Mouse (Mus musculus) ovary, postnatal 36 days (tissue): ENCODE data around the gene Nfe2l3.
A peak's percentile ranks its signal among the peaks of the same experiment; 100 is the strongest.
"Not testable (repeated sequence)": the region's sequence is repeated elsewhere in the genome, so short reads cannot be mapped to it uniquely, and the experiment has no call there.

ENCODE experiments used
- DNase-seq: peaks from one replicate; pipeline ENCODE4 v3.0.0; 2022; ENCODE audit warnings: low spot score, mixed read lengths

The Nfe2l3 gene

DNA sequence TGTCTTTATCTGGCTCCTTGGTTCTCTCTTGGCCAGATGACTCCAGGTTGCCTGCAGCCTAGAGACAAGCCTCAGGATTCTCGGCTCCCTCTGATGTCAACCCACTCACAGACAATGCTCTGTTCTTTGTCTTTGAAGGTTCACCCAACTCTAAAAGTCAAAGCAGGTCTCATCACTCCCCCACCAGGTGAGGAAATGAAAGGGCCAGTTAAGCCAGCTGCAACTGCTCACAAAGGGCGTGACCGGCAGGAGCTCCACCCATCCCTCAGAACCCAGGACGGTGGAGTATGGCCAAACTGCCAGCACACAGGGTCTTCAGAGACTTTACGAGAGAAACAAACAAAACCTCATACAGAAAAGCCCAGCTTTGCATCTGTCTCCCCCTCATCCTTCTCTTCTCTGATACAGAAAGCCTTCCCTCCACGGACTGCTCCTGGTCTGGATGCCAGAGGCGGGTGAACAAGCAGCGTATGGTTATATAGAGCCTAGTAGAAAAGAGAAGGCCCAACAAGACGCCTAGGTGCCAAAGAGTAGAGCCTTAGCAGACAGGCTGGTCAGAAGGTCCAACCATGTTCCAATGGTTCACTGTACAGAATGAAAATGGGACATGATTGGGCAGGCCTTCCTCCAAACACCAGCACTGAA lies 9.8 kb downstream of the Nfe2l3 start:
- DNase-seq: no peak

DNA sequence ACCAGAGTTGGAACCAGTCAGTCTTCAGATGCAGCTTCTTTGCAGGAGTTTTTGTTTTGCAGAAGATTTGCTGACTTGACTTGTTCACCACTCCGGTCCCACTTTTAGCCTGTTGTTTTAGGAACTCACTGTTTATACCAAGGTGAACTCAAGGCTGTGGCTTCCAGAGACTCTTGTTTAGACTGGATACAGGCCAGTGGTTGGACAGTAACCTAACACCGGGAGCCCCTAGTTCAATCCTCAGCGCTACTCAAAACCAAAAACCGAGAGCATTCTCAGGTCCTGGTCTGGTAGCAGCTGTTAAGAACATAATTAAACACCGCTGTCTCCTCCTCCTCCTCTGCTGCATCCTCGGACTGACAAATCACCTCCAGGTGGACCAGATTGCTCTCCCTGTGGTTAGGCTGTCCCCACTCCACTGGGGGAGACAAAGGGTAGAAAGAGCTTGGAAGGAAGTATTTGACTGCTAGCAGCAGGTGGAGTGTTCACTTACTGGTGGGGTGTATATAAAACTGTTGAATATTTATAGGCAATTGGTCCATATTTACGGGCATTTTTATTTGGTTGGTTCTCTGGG lies 20.5 kb downstream of the Nfe2l3 start:
- no peak for DNase-seq

DNA sequence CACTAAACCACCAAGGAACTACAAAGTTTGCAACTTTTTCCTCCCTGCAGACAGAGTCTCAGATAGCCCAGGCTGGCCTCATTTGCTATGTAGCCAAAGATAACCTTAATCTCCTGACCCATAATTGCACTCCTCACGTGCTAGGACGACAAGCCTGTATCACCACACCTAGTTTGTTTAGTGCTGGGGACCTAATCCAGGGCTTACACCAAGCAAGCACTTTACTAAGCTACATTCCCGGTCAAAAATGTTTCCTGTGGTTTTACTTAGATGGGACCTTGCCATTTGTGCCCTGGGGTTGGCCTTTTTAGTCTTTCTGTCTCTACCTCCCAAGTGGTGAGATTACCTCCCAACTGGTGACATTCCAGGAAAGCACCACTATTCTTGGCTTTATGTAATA lies 22.5 kb downstream of the Nfe2l3 start:
- DNase-seq: no peak

- DNase-seq: no peak
Observed at GRCm38 (mm10) chr6:51456198-51456597, 23.7 kb downstream of the Nfe2l3 start.

- no peak for DNase-seq
Observed at GRCm38 (mm10) chr6:51457283-51457682, 24.8 kb downstream of the Nfe2l3 start.

GRCm38 (mm10) chr6:51457770-51458387 lies 25.4 kb downstream of the Nfe2l3 start:
- DNase-seq: no peak

DNA sequence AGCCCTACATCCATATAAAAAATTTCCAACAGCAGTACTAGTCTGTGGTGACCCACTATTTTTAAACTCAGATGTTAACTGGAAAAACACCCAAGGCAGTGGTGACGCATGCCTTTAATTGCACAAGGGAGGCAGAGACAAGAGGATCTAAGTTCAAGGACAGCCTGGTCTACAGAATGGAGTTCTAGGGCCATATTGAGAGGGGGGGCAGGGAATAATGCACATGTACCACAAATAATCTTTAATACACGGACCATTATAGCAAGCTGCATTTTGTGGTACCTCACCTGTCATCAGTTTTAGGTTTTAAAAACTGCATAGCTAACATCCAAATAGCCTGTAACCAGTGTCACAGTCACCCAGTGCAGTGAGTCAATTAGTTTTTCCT lies 26.4 kb downstream of the Nfe2l3 start:
- DNase-seq: no peak

DNA sequence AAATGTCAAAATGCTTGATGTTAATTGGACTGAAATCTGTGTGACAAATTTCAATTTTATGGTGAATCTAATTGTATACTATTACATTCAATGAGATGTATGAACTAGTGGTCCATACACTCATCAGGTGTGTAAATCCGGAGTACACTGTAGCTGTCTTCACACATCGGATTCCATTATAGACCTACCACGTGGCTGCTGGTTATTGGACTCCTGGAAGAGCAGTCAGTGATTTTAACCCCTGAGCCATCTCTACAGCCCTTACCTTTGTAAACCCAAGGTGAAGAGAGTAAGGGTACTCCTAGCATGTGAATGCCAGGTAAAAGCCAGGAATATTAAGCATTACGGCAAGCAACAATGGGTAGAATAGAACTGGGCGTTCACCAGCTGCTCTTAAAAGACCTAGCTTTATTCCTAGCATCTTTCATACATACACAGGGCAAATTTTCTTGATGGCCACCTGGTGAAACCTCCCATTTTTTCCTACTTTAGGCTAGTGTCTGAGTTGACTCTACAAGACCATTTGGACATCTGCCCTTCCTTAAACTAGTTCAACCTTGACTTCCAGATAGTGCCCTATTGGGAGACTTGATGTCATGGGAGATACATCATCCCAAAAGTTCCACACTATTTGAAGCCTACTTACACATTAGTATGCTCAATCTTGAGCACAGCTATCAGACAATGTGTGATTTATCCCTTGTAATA lies 27.0 kb downstream of the Nfe2l3 start:
- no peak for DNase-seq

GRCm38 (mm10) chr6:51460021-51460360 lies 27.5 kb downstream of the Nfe2l3 start:
- no peak for DNase-seq

DNA sequence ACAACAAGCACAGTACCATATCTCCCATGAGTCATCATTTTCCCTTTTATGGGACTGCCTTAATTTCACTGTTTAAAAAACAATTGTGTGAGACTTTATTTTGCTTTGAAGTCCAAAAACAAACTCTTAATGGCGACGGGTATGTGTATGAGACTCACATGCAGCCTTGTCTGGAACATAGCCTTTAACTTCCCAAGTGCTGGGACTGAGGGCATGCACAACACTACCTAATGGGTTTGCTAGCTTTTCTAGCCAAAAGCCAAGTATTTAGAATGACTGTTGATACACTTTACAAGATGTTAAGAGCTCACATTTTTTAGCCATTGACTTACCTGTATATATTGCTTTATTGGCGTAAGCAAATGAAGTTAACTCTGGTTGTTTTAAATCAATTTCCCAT lies 27.9 kb downstream of the Nfe2l3 start:
- DNase-seq: no peak

DNA sequence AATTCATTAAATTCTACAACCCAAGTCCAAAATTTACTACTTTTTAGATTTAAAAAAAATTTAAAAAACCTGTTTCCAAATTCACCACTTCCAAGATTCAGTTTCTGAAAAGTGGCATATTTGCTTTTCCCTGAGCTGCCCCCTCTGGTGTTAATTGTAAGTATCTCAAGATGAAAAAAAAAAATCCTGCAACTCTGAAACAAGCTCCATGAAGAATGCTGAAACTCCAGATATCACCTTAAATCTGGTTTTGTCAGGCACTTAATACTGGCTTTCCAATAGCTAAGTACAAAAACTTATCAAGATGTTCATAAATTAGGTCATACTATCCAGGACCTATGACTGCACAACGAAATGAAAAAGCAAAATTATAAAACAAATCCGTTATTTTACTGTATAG lies 35.2 kb downstream of the Nfe2l3 start:
- DNase-seq: no peak

DNA sequence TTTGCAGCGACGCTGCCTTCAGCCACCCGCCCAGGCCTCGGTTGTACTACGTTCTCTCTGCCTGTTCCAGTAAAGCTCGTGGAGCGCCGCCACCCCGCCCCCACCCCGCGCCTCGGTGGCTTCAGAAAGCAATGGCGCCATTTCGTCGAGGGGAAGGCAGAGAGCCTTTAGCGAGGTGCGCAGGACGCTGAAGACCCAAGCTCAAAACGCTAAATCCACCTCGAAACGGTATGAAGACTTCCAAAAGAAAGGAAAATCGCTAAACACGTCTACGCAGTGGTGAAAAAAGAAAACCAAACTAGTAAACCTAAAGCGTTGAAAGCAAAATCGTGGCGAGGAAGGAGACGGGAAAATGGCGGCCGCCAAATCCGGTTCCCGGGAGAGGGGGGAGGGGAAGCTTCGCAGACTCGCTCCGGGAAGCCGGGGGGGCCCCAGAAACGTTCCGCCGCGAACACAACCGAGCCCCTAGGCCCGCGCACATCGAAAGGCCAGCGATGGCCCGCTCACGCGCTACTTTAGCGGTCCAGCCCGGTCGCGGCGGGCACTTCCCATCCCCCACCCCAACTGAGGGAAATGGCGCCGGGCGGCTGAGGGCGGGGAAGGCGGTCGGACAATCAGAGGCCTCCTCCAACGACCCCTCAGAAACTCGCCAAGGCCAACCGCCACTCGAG lies 36.6 kb downstream of the Nfe2l3 start:
- DNase-seq: peak; percentile 71

DNA sequence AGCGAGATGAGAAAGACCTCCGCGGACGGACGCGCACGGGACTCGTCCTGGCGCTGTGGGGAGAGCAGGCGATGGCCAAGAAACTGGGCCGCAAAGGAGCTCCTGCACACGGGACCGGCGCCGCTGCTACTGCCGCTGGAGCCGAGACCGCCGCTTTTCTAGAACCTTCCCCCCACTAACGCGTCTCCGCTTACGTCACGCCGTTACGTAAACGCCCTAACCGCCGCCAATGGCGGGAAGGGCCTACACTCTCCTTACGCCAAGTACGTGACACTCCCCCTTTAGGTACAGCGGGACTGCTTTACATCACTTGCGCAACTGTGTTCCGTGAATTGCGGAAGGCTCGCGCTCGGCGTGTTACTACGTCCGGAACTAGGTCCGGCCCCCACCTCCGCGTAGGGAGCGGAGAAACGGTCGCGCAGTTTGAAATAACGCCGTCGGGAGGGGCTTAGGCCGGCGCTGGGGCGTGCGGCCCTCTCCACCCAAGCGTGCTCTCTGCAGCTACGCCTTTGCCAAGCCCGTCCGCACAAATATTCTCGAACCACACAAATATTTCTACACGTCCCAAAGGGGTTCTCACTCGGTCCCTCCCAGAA lies 37.3 kb downstream of the Nfe2l3 start, which contains the start of gene Hnrnpa2b1:
Gene Hnrnpa2b1, minus strand, starts transcription at position 180 of the 596 bp plus-strand sequence.
- peak; percentile 99 for DNase-seq

GRCm38 (mm10) chr6:51470311-51471178 lies 38.1 kb downstream of the Nfe2l3 start, which contains the start of gene Cbx3:
Cbx3 (plus strand) TSS chr6:51470360.
- peak; percentile 87 for DNase-seq

DNA sequence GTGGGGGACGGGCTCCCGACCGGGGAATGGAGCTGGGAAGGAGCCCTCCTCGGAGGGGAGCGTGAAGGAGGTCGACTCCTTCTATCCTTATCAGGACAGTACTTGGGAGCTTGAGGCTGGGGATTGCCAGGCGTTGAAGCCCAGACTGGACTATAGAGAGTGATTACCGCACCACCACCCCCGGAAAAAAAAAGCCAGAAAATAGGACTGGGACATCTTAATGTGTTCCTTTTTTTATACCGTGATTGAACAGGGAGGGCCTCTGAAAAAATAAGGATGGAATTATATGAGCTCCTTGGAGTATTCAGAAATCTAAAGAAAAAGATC lies 38.7 kb downstream of the Nfe2l3 start:
- DNase-seq: no peak

- DNase-seq: no peak
Observed at GRCm38 (mm10) chr6:51471782-51472181, 39.3 kb downstream of the Nfe2l3 start.

DNA sequence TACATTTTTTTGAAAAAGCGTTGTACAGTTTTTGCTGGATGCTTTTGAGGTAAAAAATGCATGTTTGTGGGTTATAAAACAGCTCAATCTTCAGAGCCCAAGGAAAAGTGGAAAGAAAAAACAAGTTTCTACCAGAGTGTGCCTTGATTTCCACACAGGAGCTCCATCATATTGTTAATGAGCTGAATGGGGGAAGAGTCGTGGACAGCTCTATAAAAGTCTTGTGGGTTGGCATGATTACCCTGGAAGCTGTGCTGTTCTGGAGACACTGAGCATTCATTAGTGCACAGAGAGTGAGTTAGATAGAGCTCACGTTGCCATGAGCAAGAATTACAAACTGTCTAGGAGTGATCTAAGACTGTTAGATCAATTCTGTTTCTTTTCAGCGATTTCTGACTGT lies 39.7 kb downstream of the Nfe2l3 start:
- no peak for DNase-seq

- no peak for DNase-seq
Observed at GRCm38 (mm10) chr6:51479136-51479731, 46.8 kb downstream of the Nfe2l3 start.

DNA sequence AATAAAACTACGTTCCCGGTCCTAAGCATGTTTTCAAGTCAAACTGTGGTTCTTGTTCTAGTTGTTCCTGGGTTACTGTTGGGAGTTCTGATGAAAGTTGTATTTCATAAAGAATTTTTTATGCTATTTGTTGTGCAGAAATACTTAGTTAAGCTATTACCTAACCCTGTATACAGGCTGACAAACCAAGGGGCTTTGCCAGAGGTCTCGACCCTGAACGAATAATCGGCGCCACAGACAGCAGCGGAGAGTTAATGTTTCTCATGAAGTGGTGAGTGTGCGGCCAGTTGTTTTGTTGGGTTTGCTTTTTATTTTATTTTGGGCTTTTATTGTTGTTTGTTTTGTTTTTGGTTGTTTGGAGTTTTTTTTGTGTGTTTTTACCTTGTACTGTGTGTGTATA lies 49.1 kb downstream of the Nfe2l3 start:
- no peak for DNase-seq

DNA sequence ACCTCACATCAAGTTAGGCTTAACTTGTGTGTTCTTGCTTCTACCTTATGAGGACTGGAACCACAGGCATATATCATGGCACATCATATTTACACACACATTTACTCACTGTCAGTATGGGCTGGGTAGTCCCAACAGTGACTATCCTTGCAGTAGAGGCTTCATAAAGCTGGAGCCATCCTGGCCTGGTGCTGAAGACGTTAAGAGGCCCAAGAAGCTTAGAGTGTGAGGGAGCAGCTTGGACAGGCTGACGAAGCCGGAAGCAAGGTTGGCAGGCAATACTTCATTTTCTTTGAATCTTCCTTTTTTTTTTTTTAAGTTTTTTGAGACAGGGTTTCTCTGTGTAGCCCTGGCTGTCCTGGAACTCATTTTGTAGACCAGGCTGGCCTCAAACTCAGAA lies 51.4 kb downstream of the Nfe2l3 start:
- no peak for DNase-seq

GRCm38 (mm10) chr6:51484556-51484955 lies 52.1 kb downstream of the Nfe2l3 start:
- not testable (repeated sequence) for DNase-seq
